Comparison of ENCODE assay signal across 28 mouse cellular contexts in the genomic region with DNA sequence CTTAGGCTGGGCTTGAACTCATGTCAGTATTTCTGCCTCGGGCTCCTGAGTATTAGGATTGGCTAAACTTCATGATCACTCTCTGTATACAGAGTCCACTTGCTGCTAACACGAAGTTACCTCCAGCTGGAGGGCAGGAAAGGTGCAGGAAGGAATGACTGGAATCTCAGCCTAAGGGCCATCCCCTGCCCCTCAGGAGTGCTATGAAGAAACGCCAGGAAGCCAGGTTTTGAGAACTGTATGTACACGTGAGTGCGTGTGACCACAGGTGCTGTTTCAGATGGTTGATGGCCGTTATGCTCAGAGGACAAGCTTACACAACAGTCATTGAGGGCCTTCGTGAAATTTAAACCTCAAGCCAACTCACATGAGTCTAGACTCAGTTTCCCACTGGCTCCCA. TPM values are rescaled to one million over a fixed set of nuclear protein-coding genes. Genes with fewer than 3 reads are reported as not detected.
DNase-seq lines count a peak whose midpoint lies in the region; ATAC-seq and TF ChIP-seq lines count a peak whose summit lies in the region.
"Had no signal": no experiment of that assay in that cellular context is flagged by ENCODE, and none has a peak within 500 bp of the region (broad histone marks: within the 10 kb centered on the region; RNA-seq: fewer than 3 reads in every experiment).

No protein-coding gene starts in this region.

- no peak overlapping the region for H3K27ac ChIP-seq in lung, postnatal 0 days (ENCODE audit: low read length)
- no peak overlapping the region for H3K27ac ChIP-seq in hindbrain, embryonic 13.5 days
- H3K27ac ChIP-seq: embryonic facial prominence, embryonic 13.5 days; embryonic facial prominence, embryonic 15.5 days; forebrain, embryonic 13.5 days; forebrain, embryonic 15.5 days had no signal

- 47% methylated on average over 7 of the region's 7 CpGs for WGBS in lung, postnatal 0 days
- 84% methylated on average over 7 of the region's 7 CpGs for WGBS in hindbrain, embryonic 13.5 days

- peak; percentile 21 for DNase-seq in lung, postnatal 0 days (ENCODE audit: low spot score)
- DNase-seq in lung, postnatal 36 days = no peak
- DNase-seq in kidney, adult 11 months = no peak
- DNase-seq: adrenal gland, adult 8-10 months; adrenal gland, postnatal 14 days; adrenal gland, postnatal 36 days; cerebellum, adult 11 months; cerebellum, adult 18-20 months; cerebellum, adult 8-10 months; cerebellum, adult 9-11 months; cerebellum, postnatal 14 days; cerebellum, postnatal 36 days; embryo, embryonic 11 days; forebrain, postnatal 0 days had no signal

- H3K9ac ChIP-seq in lung, postnatal 0 days (replicated peaks; ENCODE audit: low read depth) = no peak overlapping the region
- no peak overlapping the region for H3K9ac ChIP-seq in hindbrain, embryonic 13.5 days
- H3K9ac ChIP-seq: embryonic facial prominence, embryonic 13.5 days; embryonic facial prominence, embryonic 15.5 days; forebrain, embryonic 13.5 days; forebrain, embryonic 15.5 days; forebrain, postnatal 0 days had no signal

- no peak for TF ChIP-seq EP300 in lung, postnatal 0 days (IDR thresholded peaks at IDR 0.05)

- H3K4me2 ChIP-seq in lung, postnatal 0 days (replicated peaks; ENCODE audit: low read depth, low read length) = no peak overlapping the region
- H3K4me2 ChIP-seq in hindbrain, embryonic 13.5 days = no peak overlapping the region
- H3K4me2 ChIP-seq: embryonic facial prominence, embryonic 13.5 days; embryonic facial prominence, embryonic 15.5 days; forebrain, embryonic 13.5 days; forebrain, embryonic 15.5 days had no signal

- no peaks in the 10 kb centered on the region for H3K9me3 ChIP-seq in lung, postnatal 0 days (ENCODE audit: low read length)
- H3K9me3 ChIP-seq in hindbrain, embryonic 13.5 days = no peaks in the 10 kb centered on the region
- H3K9me3 ChIP-seq: embryonic facial prominence, embryonic 13.5 days; embryonic facial prominence, embryonic 15.5 days; forebrain, embryonic 13.5 days; forebrain, embryonic 15.5 days; G1E had no signal

- H3K4me1 ChIP-seq in lung, postnatal 0 days (ENCODE audit: insufficient read depth, low read depth, low read length) = no peaks in the 10 kb centered on the region
- no peaks in the 10 kb centered on the region for H3K4me1 ChIP-seq in hindbrain, embryonic 13.5 days (replicated peaks)
- H3K4me1 ChIP-seq: forebrain, embryonic 13.5 days; forebrain, embryonic 15.5 days had no signal

- H3K27me3 ChIP-seq in lung, postnatal 0 days (replicated peaks; ENCODE audit: insufficient read depth, low read length) = no peaks in the 10 kb centered on the region
- H3K27me3 ChIP-seq in hindbrain, embryonic 13.5 days = 0 out of 2 replicates have a peak, but pooled peaks cover 10% of the 10 kb centered on the region
- H3K27me3 ChIP-seq: embryonic facial prominence, embryonic 15.5 days; forebrain, embryonic 13.5 days; forebrain, embryonic 15.5 days had no signal

- H3K4me3 ChIP-seq in lung, postnatal 0 days (ENCODE audit: low read depth, low read length) = no peak overlapping the region
- no peak overlapping the region for H3K4me3 ChIP-seq in hindbrain, embryonic 13.5 days
- H3K4me3 ChIP-seq: embryonic facial prominence, embryonic 13.5 days; embryonic facial prominence, embryonic 15.5 days; forebrain, embryonic 13.5 days; forebrain, embryonic 15.5 days had no signal

- no peaks in the 10 kb centered on the region for H3K36me3 ChIP-seq in lung, postnatal 0 days (ENCODE audit: insufficient read depth, low read length)
- no peaks in the 10 kb centered on the region for H3K36me3 ChIP-seq in hindbrain, embryonic 13.5 days
- H3K36me3 ChIP-seq: embryonic facial prominence, embryonic 13.5 days; embryonic facial prominence, embryonic 15.5 days; forebrain, embryonic 15.5 days; G1E had no signal

- peak; percentile 56 for ATAC-seq in lung, postnatal 0 days
- ATAC-seq in erythroblast, adult 5-6 weeks (replicated peaks; ENCODE audit: low FRiP score, poor library complexity, severe bottlenecking) = 0 out of 2 replicates have a peak, but pooled peaks have one; percentile 32
- ATAC-seq in hindbrain, embryonic 13.5 days (ENCODE audit: low FRiP score) = no peak
- ATAC-seq: activated CD4-positive, CD25-positive, alpha-beta regulatory T cell, adult 4 months; forebrain, embryonic 13.5 days; forebrain, embryonic 15.5 days; forebrain, postnatal 0 days; Patski had no signal

- TF ChIP-seq CTCF in lung, postnatal 0 days (IDR thresholded peaks at IDR 0.05) = no peak

RNA-seq across cellular contexts. Expression of a gene that starts 3.2 kb away (rescaled TPM):
- 1.9 and 2.2 TPM in 2 replicates for polyA plus RNA-seq in lung, postnatal 0 days (2015; fragmentation: Nextera tagmentation; extraction: Ambion mirVana)
- 138 and 159 TPM in 2 replicates for total RNA-seq in erythroblast, adult 5-6 weeks (2015; ENCODE audit: low replicate concordance)
- 126 and 164 TPM in 2 replicates for total RNA-seq in erythroblast, adult 5-6 weeks (2017; ENCODE audit: low replicate concordance)
- 0.97 and 1.3 TPM in 2 replicates for polyA plus RNA-seq in hindbrain, embryonic 13.5 days (2015; fragmentation: Nextera tagmentation; extraction: Ambion mirVana)
- total RNA-seq: forebrain, postnatal 0 days had no signal
- polyA plus RNA-seq: forebrain, postnatal 0 days; Patski had no signal

RNA-seq across cellular contexts. Expression of a gene that starts 4.2 kb away (rescaled TPM):
- polyA plus RNA-seq in lung, postnatal 0 days (2015; fragmentation: Nextera tagmentation; extraction: Ambion mirVana) = not detected in 2 replicates
- total RNA-seq in erythroblast, adult 5-6 weeks (2015; ENCODE audit: low replicate concordance) = not detected in 2 replicates
- total RNA-seq in erythroblast, adult 5-6 weeks (2017; ENCODE audit: low replicate concordance) = not detected in 2 replicates
- polyA plus RNA-seq in hindbrain, embryonic 13.5 days (2015; fragmentation: Nextera tagmentation; extraction: Ambion mirVana) = not detected in 2 replicates
- total RNA-seq: adrenal gland, adult 18-20 months; adrenal gland, adult 8-10 months; adrenal gland, postnatal 14 days; adrenal gland, postnatal 36 days; common myeloid progenitor, adult 5-6 weeks; forebrain, postnatal 0 days had no signal
- polyA plus RNA-seq: brain, embryonic 14.5 days; embryonic facial prominence, embryonic 11.5 days; embryonic facial prominence, embryonic 13.5 days; embryonic facial prominence, embryonic 15.5 days; forebrain, embryonic 11.5 days; forebrain, embryonic 13.5 days; forebrain, embryonic 15.5 days; forebrain, postnatal 0 days; G1E; Patski had no signal
